Mouse (Mus musculus) liver, embryonic 14.5 days (tissue): ENCODE data around the gene Dgkz. TPM values are rescaled to one million over a fixed set of nuclear protein-coding genes. Genes with fewer than 3 reads are reported as not detected.

ENCODE experiments used
- ATAC-seq: fragments of 200-750 bp; cut with Nextera tagmentation; 2 replicates; pipeline ENCODE4 v1.8.0; 2017; ENCODE audit warnings: moderate number of reproducible peaks, mild to moderate bottlenecking, moderate library complexity; ENCODE audit not compliant: insufficient read depth
- DNase-seq, 3 experiments: peaks; one replicate each; pipeline ENCODE4 v3.0.0-alpha.2; 2012 to 2013; ENCODE audit warnings: low read depth in 3 of 3, low spot score in 3 of 3
- H3K27ac ChIP-seq: fragments of 300-500 bp; sonication (generic); 2 replicates; pipeline ENCODE4 v1.5.1; 2014; ENCODE audit warnings: moderate library complexity, mild to moderate bottlenecking, control low read depth, inconsistent platforms
- H3K27me3 ChIP-seq: fragments of 300-500 bp; sonication (generic); 2 replicates; pipeline ENCODE4 v1.6.1; 2014; ENCODE audit warnings: mild to moderate bottlenecking, low read length, moderate library complexity; ENCODE audit not compliant: control insufficient read depth, insufficient read depth
- H3K36me3 ChIP-seq: fragments of 300-500 bp; sonication (generic); replicated peaks from 2 replicates; pipeline ENCODE4 v1.6.1; 2014; ENCODE audit warnings: low read depth; ENCODE audit not compliant: control insufficient read depth, insufficient read depth
- H3K4me1 ChIP-seq, 2 experiments: fragments of 200-500 bp in 1 of 2; fragments of 300-500 bp in 1 of 2; sonication (generic) in 1 of 2; replicated peaks; 2 replicates each; pipeline ENCODE4 v1.6.1; 2012 to 2014; ENCODE audit warnings: antibody characterized with exemption in 1 of 2, inconsistent platforms in 1 of 2, low read length in 1 of 2; ENCODE audit not compliant: control insufficient read depth in 2 of 2, insufficient read depth in 2 of 2
- H3K4me2 ChIP-seq: fragments of 300-500 bp; sonication (generic); 2 replicates; pipeline ENCODE4 v1.6.1; 2014; ENCODE audit warnings: low read depth, mild to moderate bottlenecking, control low read depth, moderate library complexity
- H3K4me3 ChIP-seq, 2 experiments: fragments of 200-500 bp in 1 of 2; fragments of 300-500 bp in 1 of 2; sonication (generic) in 1 of 2; 2 replicates each; pipeline ENCODE4 v1.5.1; 2012 to 2014; ENCODE audit warnings: low read depth in 2 of 2, low read length in 2 of 2, mild to moderate bottlenecking in 2 of 2, control low read depth in 1 of 2, inconsistent platforms in 1 of 2, moderate library complexity in 1 of 2; ENCODE audit not compliant: insufficient read depth in 1 of 2
- H3K9ac ChIP-seq: fragments of 300-500 bp; sonication (generic); replicated peaks from 2 replicates; pipeline ENCODE4 v1.6.1; 2014; ENCODE audit warnings: mild to moderate bottlenecking, control low read depth, moderate library complexity
- H3K9me3 ChIP-seq: fragments of 300-500 bp; sonication (generic); 2 replicates; pipeline ENCODE4 v1.6.1; 2016; ENCODE audit warnings: low read length, mixed read lengths; ENCODE audit not compliant: control insufficient read depth
- CTCF ChIP-seq: IDR thresholded peaks from 2 replicates; pipeline ENCODE4 v1.5.1; 2016; ENCODE audit warnings: antibody characterized with exemption, low read depth, control low read depth
- EP300 ChIP-seq: IDR thresholded peaks from 2 replicates; pipeline ENCODE4 v1.6.1; 2016; ENCODE audit warnings: antibody characterized with exemption, low read depth
- WGBS: fragments of 180-500 bp; shearing (Covaris S2); extraction: QIAGEN DNeasy Blood & Tissue Kit; methylation state at CpG from one replicate; pipeline ENCODE4 v1.1.7; 2014; ENCODE audit not compliant: insufficient replicate concordance; 5-methylcytosine and 5-hydroxymethylcytosine counted together
- polyA plus RNA-seq, 2 experiments: library from polyadenylated mRNA; depleted of rRNA in 1 of 2; stranded (reverse) in 1 of 2; unstranded in 1 of 2; fragments of >200 nt; fragmentation: Nextera tagmentation in 1 of 2; extraction: Ambion mirVana in 1 of 2; gene quantifications; 2 replicates each; pipeline versions ENCODE4 v1.2.1 to v1.2.3; 2012 to 2014

Dgkz gene
- polyA plus RNA-seq, 2 experiments, result 19.6 to 60.7 TPM

- peaks cover 10% of the 10 kb centered on the region for H3K36me3 ChIP-seq
- no peaks in the 10 kb centered on the region for H3K9me3 ChIP-seq
- no peaks in the 10 kb centered on the region for H3K27me3 ChIP-seq
- H3K4me2 ChIP-seq, result no peak overlapping the region
- TF ChIP-seq EP300 (no peak), CTCF (no peak)
- WGBS, result 55% methylated on average over 7 of the region's 7 CpGs
- no peak overlapping the region for H3K9ac ChIP-seq
- DNase-seq (no peak), ATAC-seq (no peak)
- H3K4me1 ChIP-seq, result peaks cover 10 to 30% of the 10 kb centered on the region in 2 experiments; a peak in 3 of 4 replicates
- no peak overlapping the region for H3K4me3 ChIP-seq
- H3K27ac ChIP-seq, result no peak overlapping the region
Measured at GRCm38 (mm10) chr2:91913328-91914110, 62.1 kb downstream of the Dgkz start.

- H3K9ac ChIP-seq, result no peak overlapping the region
- 49% methylated on average over 3 of the region's 3 CpGs for WGBS
- H3K27ac ChIP-seq, result no peak overlapping the region
- no peak for ATAC-seq
- no peak for DNase-seq
- no peaks in the 10 kb centered on the region for H3K9me3 ChIP-seq
- H3K4me3 ChIP-seq, result no peak overlapping the region
- H3K27me3 ChIP-seq, result no peaks in the 10 kb centered on the region
- TF ChIP-seq EP300 (no peak), CTCF (no peak)
- peaks cover 7% of the 10 kb centered on the region for H3K36me3 ChIP-seq
- H3K4me2 ChIP-seq, result no peak overlapping the region
- H3K4me1 ChIP-seq, result peaks cover 10 to 30% of the 10 kb centered on the region in 2 experiments; a peak in 3 of 4 replicates
Measured at GRCm38 (mm10) chr2:91912616-91913015, 63.0 kb downstream of the Dgkz start.

- no peaks in the 10 kb centered on the region for H3K9me3 ChIP-seq
- no peaks in the 10 kb centered on the region for H3K4me1 ChIP-seq
- TF ChIP-seq EP300 (no peak), CTCF (no peak)
- ATAC-seq, result no peak
- WGBS, result 82% methylated on average over 2 of the region's 2 CpGs
- no peaks in the 10 kb centered on the region; the same call in 1 of the 2 replicates for H3K36me3 ChIP-seq
- no peaks in the 10 kb centered on the region for H3K27me3 ChIP-seq
- DNase-seq, result no peak
- H3K27ac ChIP-seq, result no peak overlapping the region
- H3K4me2 ChIP-seq, result no peak overlapping the region
- H3K4me3 ChIP-seq, result no peak overlapping the region
- no peak overlapping the region for H3K9ac ChIP-seq
Measured at GRCm38 (mm10) chr2:91906141-91906540, 69.5 kb downstream of the Dgkz start.

- Histone ChIP-seq H3K9me3 (no peaks in the 10 kb centered on the region), H3K4me3 (no peak overlapping the region), H3K27ac (no peak overlapping the region), H3K9ac (no peak overlapping the region), H3K4me2 (no peak overlapping the region), H3K4me1 (no peaks in the 10 kb centered on the region), H3K36me3 (no peaks in the 10 kb centered on the region), H3K27me3 (no peaks in the 10 kb centered on the region)
- DNase-seq, result no peak
- TF ChIP-seq EP300, result no peak
- no peak for ATAC-seq
- WGBS, result 70% methylated on average over 5 of the region's 5 CpGs
Measured at GRCm38 (mm10) chr2:91904618-91905307, 70.9 kb downstream of the Dgkz start.

GRCm38 (mm10) chr2:91903171-91903925 is 72.3 kb downstream of the Dgkz start:
- DNase-seq (no peak), ATAC-seq (no peak)
- Histone ChIP-seq H3K36me3 (no peaks in the 10 kb centered on the region; the same call in 1 of the 2 replicates), H3K9ac (no peak overlapping the region), H3K27me3 (no peaks in the 10 kb centered on the region), H3K4me1 (no peaks in the 10 kb centered on the region), H3K27ac (no peak overlapping the region), H3K4me2 (no peak overlapping the region), H3K4me3 (no peak overlapping the region), H3K9me3 (no peaks in the 10 kb centered on the region)
- TF ChIP-seq EP300 (no peak), CTCF (no peak)
- 67% methylated on average over 3 of the region's 3 CpGs for WGBS
